Mouse (Mus musculus): ENCODE measurements at regions not wholly inside any gene's neighbourhood (a gene's known extent, or its start where the extent isn't known, plus 50 kb on each side); places are given as distances from the start of the nearest gene placed in this dataset.

GRCm38 (mm10) chr1:186444701-186445131, 261.1 kb downstream of the Tgfb2 start:
- no peak for TF ChIP-seq CTCF (conservative IDR thresholded peaks at IDR 0.05; ENCODE audit: insufficient read depth, insufficient read length, low read depth, low read length)
- no peak for TF ChIP-seq POLR2A (IDR thresholded peaks at IDR 0.05; ENCODE audit: low read depth, low read length)

All from kidney, adult 2 months (tissue).